Mouse (Mus musculus) effector memory CD4-positive, alpha-beta T cell, adult 5 months (primary cell): ENCODE results near the gene Npc2. TPM values are rescaled to one million over a fixed set of nuclear protein-coding genes. Genes with fewer than 3 reads are reported as not detected.

Experiments used
- polyA plus RNA-seq: library from polyadenylated mRNA; unstranded; fragments of 100-300 nt; shearing (Covaris generic); gene quantifications from one replicate; pipeline ENCODE4 v1.2.1, GENCODE M21; 2017

Npc2 gene
- 84.2 TPM for polyA plus RNA-seq

GRCm38 (mm10) chr12:84772726-84773441 is at the start of gene Npc2, which contains the start of gene Isca2:
Npc2 (minus strand) TSS chr12:84773152.
Isca2 (plus strand) TSS chr12:84773251.

Other genes with a start within 250 kb of the Npc2 start
- gene Vsx2, start 203.4 kb downstream of the Npc2 start, polyA plus RNA-seq: not detected
- gene Abcd4, start 155.7 kb downstream of the Npc2 start, polyA plus RNA-seq: 14.1 TPM
- not detected for gene Vrtn, start 132.1 kb downstream of the Npc2 start, polyA plus RNA-seq
- gene Syndig1l, start 74.3 kb downstream of the Npc2 start, polyA plus RNA-seq: not detected
- 83.4 TPM for gene Isca2, start 99 bp upstream of the Npc2 start, polyA plus RNA-seq
- not detected for gene Ltbp2, start 103.4 kb upstream of the Npc2 start, polyA plus RNA-seq
- gene Fcf1, start 197.7 kb upstream of the Npc2 start, polyA plus RNA-seq: 93.3 TPM
- 23.0 TPM for gene Arel1, start 197.7 kb upstream of the Npc2 start, polyA plus RNA-seq
- gene Ylpm1, start 223.2 kb upstream of the Npc2 start, polyA plus RNA-seq: 30.7 TPM